Mouse (Mus musculus): ENCODE measurements around the gene Tap1.
A peak's percentile ranks its signal among the peaks of the same experiment; 100 is the strongest.

The Tap1 gene

DNA sequence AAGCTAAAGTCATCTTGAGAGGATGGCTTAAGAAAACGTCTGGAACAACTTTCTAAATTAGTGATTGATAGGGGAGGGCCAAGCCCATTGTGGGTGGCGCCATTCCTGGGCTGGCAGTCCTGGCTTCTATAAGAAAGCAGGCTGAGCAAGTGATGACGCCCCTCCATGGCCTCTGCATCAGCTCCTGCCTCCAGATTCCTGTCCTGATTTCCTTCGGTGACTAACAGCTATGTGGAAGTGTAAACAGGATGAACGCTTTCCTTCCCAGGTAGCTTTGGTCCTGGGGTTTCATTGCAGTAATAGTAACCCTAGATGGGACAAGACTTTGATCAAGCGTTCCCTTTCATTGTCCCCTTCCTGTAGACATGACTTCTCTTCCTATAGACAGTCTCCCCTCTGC lies 8.3 kb upstream of the Tap1 start:
- DNase-seq (ENCODE audit: low read depth, low spot score): no peak

DNA sequence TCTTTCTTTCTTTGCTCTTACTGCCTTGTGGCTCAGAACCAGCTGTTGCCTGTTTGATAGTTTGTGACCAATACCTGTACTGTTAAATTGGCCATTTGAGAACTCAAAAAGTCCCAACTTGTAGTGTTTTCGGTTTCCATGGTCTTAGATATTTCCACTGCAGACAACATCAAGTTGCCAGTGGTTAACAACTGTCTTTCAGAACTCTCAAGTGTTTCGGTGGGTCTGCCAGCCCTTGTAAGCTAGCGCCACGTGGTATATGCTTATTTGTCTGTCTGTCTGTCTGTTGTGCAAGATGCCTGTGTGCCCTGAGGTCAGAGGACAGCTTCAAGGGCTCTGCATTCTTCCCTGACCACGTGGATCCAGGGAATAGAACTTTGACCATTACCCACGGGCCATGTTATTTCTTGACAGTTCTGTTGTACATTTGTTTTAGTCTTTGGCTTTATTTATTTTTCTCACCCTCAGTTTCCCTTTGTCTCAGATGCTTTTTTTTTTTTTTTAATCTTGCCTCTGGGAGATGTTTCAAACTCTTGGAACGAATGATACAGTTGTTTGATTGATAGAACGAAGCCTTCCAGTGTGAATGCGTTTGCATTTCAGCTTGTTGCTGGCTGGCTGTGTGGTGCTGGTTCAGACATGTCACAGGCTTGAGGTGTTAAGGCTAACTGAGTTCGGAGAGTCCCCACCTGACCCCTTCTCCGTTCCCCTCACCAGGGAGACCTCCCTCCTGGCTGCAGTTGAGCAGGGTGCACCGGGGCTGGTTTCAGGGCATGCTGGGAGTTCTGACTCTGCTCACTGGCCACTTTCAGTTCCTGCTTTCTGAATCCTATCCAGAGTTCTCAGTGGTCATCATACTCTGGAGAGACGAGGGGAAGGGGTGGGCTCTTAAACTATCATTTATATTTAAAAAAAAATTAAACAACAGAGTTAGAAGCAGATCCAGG lies 7.2 kb upstream of the Tap1 start:
- DNase-seq (ENCODE audit: low read depth, low spot score): no peak

DNA sequence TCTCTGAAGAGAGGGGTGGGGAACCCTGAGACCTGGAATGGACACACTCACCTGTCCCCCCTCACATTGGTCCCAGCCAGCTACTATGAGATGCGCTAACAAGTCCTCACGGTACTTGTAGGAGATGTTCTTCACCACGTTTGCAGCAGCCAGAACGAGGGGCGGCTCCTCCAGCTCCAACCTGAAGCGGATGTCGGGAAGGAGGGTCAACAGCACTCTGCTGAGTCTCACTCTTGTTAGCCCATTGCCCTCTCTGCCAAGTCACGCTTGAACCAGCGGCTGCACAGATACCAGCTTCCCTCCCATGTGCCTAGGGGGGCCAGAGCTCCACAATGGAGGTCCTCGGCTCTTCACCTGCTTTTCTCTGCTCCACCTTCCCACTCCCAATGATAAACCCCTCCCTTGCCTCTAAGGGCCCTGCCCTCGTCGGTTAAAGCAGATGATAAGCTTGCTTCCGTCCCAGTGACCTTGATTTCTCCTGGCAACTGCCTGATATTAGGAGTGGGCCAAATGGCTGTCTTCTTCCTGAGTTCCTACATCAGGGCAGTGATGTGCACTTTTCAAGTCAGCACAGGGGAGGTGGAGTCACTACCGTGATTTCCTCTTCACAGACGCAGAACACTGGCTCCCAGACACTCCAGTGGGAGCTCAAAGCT lies 3.7 kb upstream of the Tap1 start:
- DNase-seq (ENCODE audit: low read depth, low spot score): no peak

GRCm38 (mm10) chr17:34185526-34185925 lies 1.8 kb upstream of the Tap1 start:
- no peak for DNase-seq (ENCODE audit: low read depth, low spot score)

DNA sequence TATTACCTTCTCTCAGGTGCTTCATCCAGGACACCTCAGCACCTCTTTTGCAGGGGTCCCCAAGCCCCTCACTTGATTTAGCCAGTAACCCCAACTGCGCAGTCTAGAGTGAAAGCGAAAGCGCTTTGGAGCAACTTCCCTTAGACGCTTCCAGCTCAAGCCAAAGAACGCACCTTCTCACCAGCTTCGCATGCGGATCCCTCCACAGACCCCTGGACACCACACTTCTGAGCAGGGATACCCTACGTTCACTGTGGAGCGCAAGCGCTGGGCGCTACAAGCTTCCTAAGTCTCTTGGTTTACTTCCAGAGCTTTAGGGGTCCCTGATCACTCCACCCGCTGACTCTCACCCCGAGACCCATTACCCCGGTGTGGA lies 480 bp upstream of the Tap1 start:
- DNase-seq (ENCODE audit: low read depth, low spot score): no peak

DNA sequence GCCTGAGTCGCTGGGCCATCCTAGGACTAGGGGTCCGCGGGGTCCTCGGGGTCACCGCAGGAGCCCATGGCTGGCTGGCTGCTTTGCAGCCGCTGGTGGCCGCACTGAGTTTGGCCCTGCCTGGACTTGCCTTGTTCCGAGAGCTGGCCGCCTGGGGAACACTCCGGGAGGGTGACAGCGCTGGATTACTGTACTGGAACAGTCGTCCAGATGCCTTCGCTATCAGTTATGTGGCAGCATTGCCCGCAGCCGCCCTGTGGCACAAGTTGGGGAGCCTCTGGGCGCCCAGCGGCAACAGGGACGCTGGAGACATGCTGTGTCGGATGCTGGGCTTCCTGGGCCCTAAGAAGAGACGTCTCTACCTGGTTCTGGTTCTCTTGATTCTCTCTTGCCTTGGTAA lies 657 bp downstream of the Tap1 start:
- no peak for DNase-seq (ENCODE audit: low read depth, low spot score)

- no peak for DNase-seq (ENCODE audit: low read depth, low spot score)
Observed at GRCm38 (mm10) chr17:34188986-34189385, 1.6 kb downstream of the Tap1 start.

- peak; percentile 67 for DNase-seq (ENCODE audit: low read depth, low spot score)
Observed at GRCm38 (mm10) chr17:34192852-34193251, 5.5 kb downstream of the Tap1 start.

DNA sequence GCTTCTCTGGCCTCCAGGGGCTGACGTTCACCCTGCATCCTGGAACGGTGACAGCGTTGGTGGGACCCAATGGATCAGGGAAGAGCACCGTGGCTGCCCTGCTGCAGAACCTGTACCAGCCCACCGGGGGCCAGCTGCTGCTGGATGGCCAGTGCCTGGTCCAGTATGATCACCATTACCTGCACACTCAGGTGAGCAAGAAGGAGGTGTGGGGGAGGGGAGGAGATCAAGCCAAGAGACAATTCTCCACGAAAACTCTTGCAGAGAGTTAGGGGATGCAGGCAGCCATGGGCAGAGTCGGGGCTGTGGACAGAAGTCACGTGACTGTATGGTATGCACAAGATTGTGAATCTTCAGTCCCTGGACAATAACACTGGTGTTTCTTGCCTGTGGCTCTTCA lies 6.1 kb downstream of the Tap1 start:
- DNase-seq (ENCODE audit: low read depth, low spot score): no peak

DNA sequence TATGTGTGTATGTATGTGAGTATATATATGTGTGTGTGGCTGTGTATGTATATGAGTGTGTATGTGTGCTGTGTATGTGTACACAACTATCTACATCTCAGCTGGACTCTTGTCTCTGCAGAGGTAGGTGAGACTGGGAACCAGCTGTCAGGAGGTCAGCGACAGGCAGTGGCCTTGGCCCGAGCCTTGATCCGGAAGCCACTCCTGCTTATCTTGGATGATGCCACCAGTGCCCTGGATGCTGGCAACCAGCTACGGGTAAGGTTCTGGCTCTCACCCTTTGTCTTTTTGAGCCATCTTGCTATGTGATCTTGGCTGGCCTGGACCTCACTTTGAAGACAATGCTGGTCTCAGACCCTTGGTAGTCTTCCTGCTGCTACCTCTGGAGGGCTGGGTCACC lies 7.4 kb downstream of the Tap1 start:
- no peak for DNase-seq (ENCODE audit: low read depth, low spot score)

DNA sequence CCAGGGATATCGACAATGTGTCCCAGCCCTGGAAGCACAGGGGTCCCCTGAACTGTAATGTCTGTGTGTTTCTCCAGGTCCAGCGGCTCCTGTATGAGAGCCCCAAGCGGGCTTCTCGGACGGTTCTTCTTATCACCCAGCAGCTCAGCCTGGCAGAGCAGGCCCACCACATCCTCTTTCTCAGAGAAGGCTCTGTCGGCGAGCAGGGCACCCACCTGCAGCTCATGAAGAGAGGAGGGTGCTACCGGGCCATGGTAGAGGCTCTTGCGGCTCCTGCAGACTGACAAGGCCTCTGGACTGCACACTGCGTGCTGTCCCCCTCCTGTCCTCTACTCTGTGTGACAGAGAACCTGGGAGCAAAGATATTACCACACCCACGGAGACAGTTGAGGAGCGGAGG lies 9.1 kb downstream of the Tap1 start:
- no peak for DNase-seq (ENCODE audit: low read depth, low spot score)

GRCm38 (mm10) chr17:34196941-34197894 lies 9.9 kb downstream of the Tap1 start, which contains the start of gene Psmb8:
Psmb8 (plus strand) TSS chr17:34197721.
- DNase-seq (ENCODE audit: low read depth, low spot score): peak; percentile 82

DNA sequence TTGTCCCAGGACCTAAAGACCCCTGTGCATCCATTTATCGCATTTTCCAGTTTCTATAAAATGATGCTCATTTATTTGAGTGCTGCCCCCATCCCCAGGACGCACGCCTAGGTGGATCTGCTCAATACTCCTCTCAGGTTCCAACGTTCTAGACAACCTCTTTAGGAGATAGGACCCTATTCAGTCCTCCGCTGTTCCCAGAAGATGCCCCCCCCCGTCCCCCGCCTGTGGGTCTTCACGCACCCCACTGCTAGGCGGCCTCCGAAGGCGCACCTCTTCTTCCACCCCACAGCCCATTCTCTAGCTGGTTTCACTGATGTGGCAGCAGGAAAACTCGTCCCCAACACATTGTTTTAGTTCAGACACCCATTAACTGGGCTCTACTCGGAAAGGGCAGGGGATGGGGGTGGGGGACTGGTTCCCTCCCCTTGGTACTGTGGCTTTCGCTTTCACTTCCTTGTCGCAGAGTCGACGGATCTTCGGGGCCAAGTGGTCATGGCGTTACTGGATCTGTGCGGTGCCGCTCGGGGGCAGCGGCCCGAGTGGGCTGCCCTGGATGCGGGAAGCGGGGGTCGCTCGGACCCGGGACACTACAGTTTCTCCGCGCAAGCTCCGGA lies 10.7 kb downstream of the Tap1 start:
- no peak for DNase-seq (ENCODE audit: low read depth, low spot score)

GRCm38 (mm10) chr17:34198521-34198912 lies 11.2 kb downstream of the Tap1 start:
- no peak for DNase-seq (ENCODE audit: low read depth, low spot score)

- DNase-seq (ENCODE audit: low read depth, low spot score): no peak
Observed at GRCm38 (mm10) chr17:34199050-34199619, 11.8 kb downstream of the Tap1 start.

- DNase-seq (ENCODE audit: low read depth, low spot score): no peak
Observed at GRCm38 (mm10) chr17:34200047-34200446, 12.7 kb downstream of the Tap1 start.

DNA sequence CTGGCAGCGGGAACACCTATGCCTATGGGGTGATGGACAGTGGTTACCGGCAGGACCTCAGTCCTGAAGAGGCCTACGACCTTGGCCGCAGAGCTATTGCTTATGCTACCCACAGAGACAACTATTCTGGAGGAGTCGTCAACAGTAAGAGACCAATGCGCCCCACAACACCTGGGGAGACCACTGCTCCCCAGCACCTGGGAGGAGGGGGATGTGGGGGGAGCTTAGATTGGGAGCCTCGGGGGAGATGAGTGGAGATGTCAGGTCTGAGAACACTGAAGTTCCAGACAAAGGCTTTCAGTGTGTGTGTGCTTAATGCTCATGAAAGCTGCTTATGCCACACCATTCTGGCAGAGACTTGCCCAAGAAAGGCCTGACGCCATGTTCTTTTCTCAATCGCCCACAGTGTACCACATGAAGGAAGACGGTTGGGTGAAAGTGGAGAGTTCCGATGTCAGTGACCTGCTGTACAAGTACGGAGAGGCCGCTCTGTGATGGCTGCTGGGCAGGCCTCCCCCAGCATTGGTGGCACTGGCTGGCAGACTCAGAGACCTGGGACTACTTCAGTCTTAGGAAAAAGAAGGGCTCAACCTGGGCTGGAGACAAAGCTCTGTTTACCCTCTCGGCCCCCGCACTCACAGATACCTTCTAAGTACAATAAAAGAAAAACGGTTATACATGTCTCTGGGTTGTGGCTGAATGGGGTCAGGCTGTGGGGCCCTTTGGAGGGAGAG lies 13.6 kb downstream of the Tap1 start:
- DNase-seq (ENCODE audit: low read depth, low spot score): no peak

DNA sequence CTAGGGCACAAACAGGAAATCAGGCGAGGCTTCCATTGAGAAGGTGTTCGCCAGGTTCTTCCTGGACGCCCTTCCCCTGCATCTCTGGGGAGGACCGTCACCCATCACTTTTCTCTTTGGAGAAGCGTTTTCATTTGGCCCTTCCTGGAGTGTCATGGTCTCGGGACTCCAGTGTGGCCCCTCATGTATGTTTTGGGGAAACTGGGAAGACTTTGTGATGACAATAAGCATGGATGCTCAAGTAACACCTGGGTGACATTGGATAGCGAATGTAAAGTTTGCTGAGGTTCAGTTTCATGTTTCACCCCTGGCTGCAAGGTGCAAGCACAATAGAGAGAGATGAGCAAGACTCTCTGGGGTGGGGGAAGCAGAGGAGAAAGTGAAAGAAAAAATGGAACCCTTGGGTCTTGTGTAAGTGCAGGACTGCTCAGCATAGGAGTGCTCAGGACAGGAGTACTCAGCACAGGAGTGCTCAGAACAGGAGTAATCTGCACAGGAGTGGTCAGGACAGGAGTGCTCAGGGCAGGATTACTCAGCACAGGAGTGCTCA lies 14.2 kb downstream of the Tap1 start:
- DNase-seq (ENCODE audit: low read depth, low spot score): no peak

DNA sequence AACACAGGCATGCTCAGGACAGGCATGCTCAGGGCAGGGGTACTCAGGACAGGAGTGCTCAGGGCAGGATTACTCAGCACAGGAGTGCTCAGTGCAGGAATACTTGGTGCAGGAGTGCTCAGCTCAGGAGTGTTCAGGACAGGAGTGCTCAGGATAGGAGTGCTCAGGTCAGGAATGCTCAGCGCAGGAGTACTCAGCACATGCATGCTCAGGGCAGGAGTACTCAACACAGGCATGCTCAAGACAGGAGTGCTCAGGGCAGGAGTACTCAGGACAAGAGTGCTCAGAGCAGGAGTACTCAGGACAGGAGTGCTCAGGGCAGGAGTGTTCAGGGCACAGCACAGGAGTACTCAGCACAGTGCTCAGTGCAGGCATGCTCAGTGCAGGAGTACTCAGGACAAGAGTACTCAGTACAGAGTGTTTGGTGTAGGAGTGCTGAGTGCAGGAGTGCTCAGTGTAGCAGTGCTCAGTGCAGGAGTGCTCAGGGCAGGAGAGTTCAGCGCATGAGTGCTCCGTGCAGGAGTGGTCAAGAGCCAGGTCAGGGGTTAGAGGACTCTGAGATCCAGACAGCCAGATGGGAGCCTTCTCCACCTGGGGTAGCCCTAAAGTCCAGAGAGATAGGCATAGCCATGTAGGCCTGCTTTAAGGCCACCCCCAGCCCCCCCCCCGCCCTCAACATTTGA lies 15.5 kb downstream of the Tap1 start:
- DNase-seq (ENCODE audit: low read depth, low spot score): no peak

DNA sequence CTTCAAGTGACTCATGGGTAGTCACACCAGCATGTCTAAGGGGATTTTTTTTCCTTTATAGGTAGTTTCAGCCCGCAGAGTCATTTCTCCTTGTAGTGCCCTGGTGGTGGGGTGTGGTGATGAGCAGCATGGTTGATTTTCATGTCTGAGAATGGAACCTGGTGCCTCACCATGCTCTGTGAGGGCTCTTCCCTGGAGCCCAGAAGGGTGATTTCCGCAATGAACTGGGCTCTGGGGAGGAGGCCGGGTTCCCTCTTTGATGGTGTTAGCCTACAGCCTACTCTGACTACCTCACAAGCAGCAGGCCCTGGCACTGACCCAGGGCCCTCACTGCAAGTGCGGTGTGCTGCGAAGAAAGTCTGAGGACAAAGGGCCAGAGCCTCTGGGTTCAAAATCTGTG lies 16.1 kb downstream of the Tap1 start, which contains the start of gene Tap2:
TSS of gene Tap2 (plus strand) at position 84 of the 400 bp plus-strand sequence.
- DNase-seq (ENCODE audit: low read depth, low spot score): no peak

Data from R1 (cell line).